Mouse (Mus musculus) ovary, postnatal 10 days (tissue): Measurements from ENCODE around the gene Ceacam9.
A peak's percentile ranks its signal among the peaks of the same experiment; 100 is the strongest.
"Not testable (repeated sequence)": the region's sequence is repeated elsewhere in the genome, so short reads cannot be mapped to it uniquely, and the experiment has no call there.

Experiments
- DNase-seq: peaks from one replicate; pipeline ENCODE4 v3.0.0; 2022; ENCODE audit warnings: low spot score

Ceacam9 gene

GRCm38 (mm10) chr7:16721629-16722028 is at the start of gene Ceacam9:
Gene Ceacam9, plus strand, starts transcription at chr7:16721929.
- DNase-seq: no peak

GRCm38 (mm10) chr7:16673823-16674222 is 47.9 kb upstream of the Ceacam9 start:
- DNase-seq: no peak

GRCm38 (mm10) chr7:16674699-16675098 is 47.0 kb upstream of the Ceacam9 start:
- not testable (repeated sequence) for DNase-seq

- no peak for DNase-seq
Observed at GRCm38 (mm10) chr7:16675605-16676004, 46.1 kb upstream of the Ceacam9 start, which contains the start of gene Ceacam15. Gene Ceacam15, minus strand, starts transcription at chr7:16675705.

- not testable (repeated sequence) for DNase-seq
Observed at GRCm38 (mm10) chr7:16680194-16680593, 41.5 kb upstream of the Ceacam9 start.

GRCm38 (mm10) chr7:16689196-16689595 is 32.5 kb upstream of the Ceacam9 start:
- DNase-seq: no peak

- DNase-seq: no peak
Observed at GRCm38 (mm10) chr7:16695025-16695424, 26.7 kb upstream of the Ceacam9 start.

- no peak for DNase-seq
Observed at GRCm38 (mm10) chr7:16699042-16699441, 22.7 kb upstream of the Ceacam9 start.

- no peak for DNase-seq
Observed at GRCm38 (mm10) chr7:16700583-16700982, 21.1 kb upstream of the Ceacam9 start.

- DNase-seq: no peak
Observed at GRCm38 (mm10) chr7:16706385-16706784, 15.3 kb upstream of the Ceacam9 start.

- no peak for DNase-seq
Observed at GRCm38 (mm10) chr7:16708244-16708643, 13.5 kb upstream of the Ceacam9 start.

GRCm38 (mm10) chr7:16710604-16711003 is 11.1 kb upstream of the Ceacam9 start:
- DNase-seq: no peak

GRCm38 (mm10) chr7:16712633-16713415 is 8.9 kb upstream of the Ceacam9 start:
- DNase-seq: no peak

GRCm38 (mm10) chr7:16716456-16717152 is 5.1 kb upstream of the Ceacam9 start:
- DNase-seq: not testable (repeated sequence)

GRCm38 (mm10) chr7:16722490-16722889 is 761 bp downstream of the Ceacam9 start:
- DNase-seq: not testable (repeated sequence)

- DNase-seq: peak; percentile 51
Observed at GRCm38 (mm10) chr7:16728596-16729348, 7.0 kb downstream of the Ceacam9 start.

GRCm38 (mm10) chr7:16729563-16729962 is 7.8 kb downstream of the Ceacam9 start:
- DNase-seq: not testable (repeated sequence)

- DNase-seq: no peak
Observed at GRCm38 (mm10) chr7:16730791-16731190, 9.1 kb downstream of the Ceacam9 start.

- DNase-seq: no peak
Observed at GRCm38 (mm10) chr7:16731893-16732422, 10.2 kb downstream of the Ceacam9 start.

GRCm38 (mm10) chr7:16737606-16738072 is 15.9 kb downstream of the Ceacam9 start:
- DNase-seq: no peak

GRCm38 (mm10) chr7:16738073-16738696 is 16.5 kb downstream of the Ceacam9 start, which contains the start of gene Ap2s1:
Gene Ap2s1, plus strand, starts transcription at chr7:16738410.
- DNase-seq: peak; percentile 85
